Mouse (Mus musculus) regulatory T cell (primary cell): ENCODE results near the gene A2ml1.

ENCODE experiments used
- in situ Hi-C: fragments of 300-600 bp; cut with MboI, MseI; formaldehyde crosslinking; loops from one replicate; pipeline ENCODE4 v1.15.1; 2025; ENCODE audit warnings: high pct_unique_total_duplicates

A2ml1 gene

GRCm38 (mm10) chr6:128554049-128554448 is 27.4 kb downstream of the A2ml1 start:
- in situ Hi-C loops = no loop called here

- in situ Hi-C loops = no loop called here
These were observed 31.6 kb downstream of the A2ml1 start for GRCm38 (mm10) chr6:128549463-128550452.

GRCm38 (mm10) chr6:128548532-128548931 is 32.9 kb downstream of the A2ml1 start:
- in situ Hi-C loops = no loop called here

- in situ Hi-C loops = no loop called here
These were observed 36.0 kb downstream of the A2ml1 start for GRCm38 (mm10) chr6:128545402-128545801.

DNA sequence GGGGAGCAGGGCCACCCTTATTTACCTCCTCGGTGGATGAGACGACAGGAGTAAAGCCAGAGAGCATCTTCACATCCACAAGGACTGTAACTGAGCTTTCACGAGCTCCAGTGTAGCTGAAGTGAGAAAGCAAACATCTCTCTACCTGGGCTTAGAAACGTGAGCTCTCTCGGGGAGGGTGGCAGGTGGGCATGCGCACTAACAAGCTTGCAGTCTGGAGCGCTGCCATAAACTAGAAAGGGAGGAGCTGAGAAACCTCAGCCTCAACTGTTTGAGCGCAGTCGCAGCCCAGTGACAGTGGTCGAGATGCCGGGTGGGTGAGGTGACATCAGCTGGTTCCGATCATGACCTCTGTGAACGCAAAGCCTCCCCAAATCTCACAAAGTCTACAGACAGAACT is 38.2 kb downstream of the A2ml1 start:
- in situ Hi-C loops = no loop called here

- in situ Hi-C loops = no loop called here
These were observed 46.2 kb downstream of the A2ml1 start for GRCm38 (mm10) chr6:128535250-128535649.

- in situ Hi-C loops = no loop called here
These were observed 48.1 kb downstream of the A2ml1 start for GRCm38 (mm10) chr6:128533296-128533695.

DNA sequence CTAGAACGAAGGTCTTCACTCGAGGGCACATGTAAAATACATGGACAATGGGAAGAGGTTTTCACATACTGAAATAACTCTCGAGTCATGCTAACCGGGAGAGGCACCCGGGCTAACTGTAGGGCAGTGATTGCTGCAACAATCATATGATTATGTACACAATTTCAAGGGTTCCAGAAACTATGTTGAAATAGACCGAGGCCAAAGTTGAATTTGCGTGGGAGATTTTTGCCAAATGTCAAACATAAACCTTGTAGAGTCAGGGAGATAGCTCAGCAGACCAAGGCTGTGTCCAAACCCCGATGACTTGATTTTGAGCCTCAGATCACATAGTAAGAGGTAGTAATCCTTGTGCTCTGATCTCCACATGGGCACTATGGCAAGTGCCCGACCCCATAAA is 48.7 kb downstream of the A2ml1 start:
- in situ Hi-C loops = no loop called here

GRCm38 (mm10) chr6:128528491-128528890 is 52.9 kb downstream of the A2ml1 start:
- in situ Hi-C loops = no loop called here

DNA sequence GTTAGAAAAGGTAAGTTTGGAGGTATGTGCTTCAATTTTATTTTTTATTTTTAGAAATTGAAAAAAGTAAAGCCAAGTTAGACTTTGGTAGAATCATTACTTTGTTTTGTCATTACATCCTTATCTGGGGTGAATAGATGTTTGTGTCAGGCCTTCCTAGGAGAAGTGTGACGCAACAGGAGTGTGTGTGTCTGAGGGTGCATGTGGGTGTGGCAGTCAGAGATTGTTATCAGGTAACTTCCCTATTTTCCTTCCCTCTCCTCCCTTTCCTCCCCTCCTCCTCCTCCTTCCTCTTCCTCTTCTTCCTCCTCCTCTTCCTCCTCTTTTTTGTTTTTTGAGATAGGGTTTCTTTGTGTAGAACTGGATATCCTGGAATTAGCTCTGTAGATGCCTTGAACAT is 54.3 kb downstream of the A2ml1 start:
- in situ Hi-C loops = no loop called here

DNA sequence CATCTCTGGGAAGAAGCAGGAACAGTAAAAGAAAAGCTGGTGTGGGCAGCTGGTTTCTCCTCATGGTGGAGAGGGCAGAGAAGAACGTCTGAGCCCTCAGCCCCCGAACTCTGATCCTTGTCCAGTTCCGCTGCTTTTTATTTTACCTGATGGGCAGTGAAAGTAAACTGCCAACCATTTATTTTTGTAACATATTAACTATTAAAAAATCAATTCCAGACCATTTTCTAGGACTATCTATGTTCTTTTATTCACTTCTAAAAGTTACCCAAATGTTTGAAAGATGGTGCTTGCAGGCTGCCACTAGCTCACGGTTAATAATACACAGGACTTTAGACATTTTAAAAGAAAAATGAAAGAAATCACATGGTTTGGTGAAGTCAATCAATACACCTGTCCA is 54.8 kb downstream of the A2ml1 start, which contains the start of gene Pzp:
Pzp (minus strand) TSS at position 120 of the 400 bp plus-strand sequence.
- in situ Hi-C loops = no loop called here

- in situ Hi-C loops = no loop called here
These were observed 55.6 kb downstream of the A2ml1 start for GRCm38 (mm10) chr6:128525801-128526200.

DNA sequence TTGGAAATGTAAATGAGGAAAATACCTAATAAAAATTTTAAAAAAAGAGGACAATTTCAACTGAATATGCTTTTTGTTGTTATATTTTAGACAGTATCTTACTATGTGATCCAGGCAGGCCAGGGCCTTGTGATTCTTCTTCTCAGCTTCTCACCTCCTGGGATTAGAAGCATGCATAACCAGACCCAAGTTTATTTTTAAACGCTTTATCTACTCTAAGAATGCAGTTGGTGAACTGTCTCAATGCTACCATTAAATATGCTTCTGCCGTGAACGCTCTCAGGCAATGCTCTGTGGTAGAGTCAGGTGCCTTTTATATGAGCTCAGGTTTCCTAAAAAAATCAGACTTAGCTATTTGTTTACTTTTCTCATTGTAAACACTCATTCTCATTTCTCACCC is 58.0 kb downstream of the A2ml1 start:
- in situ Hi-C loops = no loop called here

DNA sequence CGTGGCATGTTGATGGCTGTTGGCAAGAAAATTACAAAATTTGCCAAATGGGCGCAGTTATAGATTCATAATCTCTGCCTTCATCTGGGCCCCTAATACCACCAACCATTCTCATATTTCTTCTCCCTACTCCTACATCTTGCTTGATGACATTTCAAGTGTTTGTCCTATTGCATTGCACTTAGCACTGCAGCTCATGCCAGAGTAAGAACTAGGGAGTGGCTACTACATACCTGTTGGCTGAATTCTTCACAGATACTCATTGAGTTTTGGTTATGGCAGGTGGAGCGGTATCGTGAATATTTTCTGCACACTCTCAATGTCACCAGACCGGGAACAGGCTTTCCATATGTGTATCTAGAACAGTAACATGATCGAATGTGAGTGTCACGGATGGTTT is 62.2 kb downstream of the A2ml1 start:
- in situ Hi-C loops = no loop called here

DNA sequence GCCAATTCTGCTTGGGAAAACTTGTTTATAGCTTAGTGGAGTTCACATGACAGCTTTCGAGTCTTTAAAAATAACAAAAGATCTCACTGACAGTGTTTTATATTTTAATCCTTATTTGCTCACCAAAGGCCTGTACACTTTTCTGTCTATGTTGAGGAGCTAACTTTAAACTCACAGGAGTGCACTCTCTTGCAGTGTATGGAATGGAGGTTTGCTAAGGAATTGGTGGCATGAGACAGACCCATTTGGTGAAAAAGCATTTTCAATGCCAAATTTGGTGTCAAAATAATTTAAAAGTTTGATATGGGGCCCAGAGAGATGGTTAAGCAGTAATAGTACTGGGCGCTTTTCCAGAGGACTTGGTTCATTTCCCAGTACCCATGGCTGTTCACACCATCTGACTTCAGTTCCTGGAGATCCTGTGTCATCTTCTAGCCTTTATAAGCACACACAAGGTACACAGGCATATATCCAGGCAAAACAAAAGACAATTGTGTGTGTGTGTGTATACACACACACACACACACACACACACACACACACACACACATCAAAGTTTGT is 75.7 kb downstream of the A2ml1 start:
- in situ Hi-C loops = no loop called here

DNA sequence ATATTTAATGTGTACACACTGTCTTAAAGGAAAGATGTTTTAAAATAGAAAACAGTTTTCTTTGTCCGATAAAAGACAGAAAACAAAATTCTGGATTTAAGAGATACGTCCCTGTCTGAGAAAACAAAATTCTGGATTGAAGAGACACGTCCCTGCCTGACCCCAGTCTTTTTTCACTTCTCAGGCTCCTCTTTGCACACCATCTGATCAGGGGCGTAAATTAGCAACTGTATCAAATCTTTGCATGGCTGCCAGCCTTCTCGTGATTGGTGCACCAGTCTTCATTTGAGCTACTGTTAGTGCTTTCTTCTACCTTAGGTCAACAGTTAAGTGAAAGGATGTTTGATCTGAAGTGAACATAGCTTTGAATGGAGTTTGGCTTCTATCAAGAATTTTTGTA is 76.7 kb downstream of the A2ml1 start:
- in situ Hi-C loops = no loop called here

DNA sequence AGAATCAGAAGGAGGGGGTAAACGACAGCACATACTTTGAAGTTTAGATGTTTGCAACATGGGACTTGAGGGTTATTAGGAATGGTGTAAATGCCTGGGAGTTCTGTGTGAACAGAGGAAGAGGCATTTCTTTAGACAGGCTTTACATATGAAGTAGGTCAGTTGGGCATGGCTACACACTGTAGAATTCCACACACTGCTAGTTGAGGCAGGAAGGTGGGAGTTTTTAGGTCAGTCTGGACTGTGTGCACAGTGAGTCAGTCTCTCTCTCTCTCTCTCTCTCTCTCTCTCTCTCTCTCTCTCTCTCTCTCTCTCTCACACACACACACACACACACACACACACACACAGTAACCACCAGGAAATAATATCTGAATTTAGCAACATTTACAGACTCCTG is 86.1 kb downstream of the A2ml1 start:
- in situ Hi-C loops = no loop called here

GRCm38 (mm10) chr6:128494646-128495331 is 86.6 kb downstream of the A2ml1 start:
- in situ Hi-C loops = no loop called here

- in situ Hi-C loops = no loop called here
These were observed 89.5 kb downstream of the A2ml1 start for GRCm38 (mm10) chr6:128491916-128492315.

DNA sequence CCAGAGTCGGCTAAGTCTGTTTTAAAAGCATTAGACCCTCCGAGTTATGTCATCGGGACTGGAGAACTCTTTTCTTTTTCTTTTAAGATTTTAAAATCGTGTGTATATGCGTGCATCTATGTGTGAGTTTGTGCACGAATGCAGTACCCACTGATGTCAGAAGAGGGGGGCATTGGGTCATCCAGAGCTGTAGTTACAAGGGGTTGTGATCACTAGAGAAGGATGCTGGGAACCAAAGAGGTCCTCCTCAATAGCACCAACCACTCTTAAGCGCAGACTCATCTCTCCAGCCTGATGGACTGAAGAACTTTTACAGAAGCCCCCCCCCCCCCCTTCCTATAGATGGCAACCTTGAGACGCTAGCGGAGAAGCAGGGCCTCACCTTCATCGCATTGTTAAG is 91.3 kb downstream of the A2ml1 start:
- in situ Hi-C loops = no loop called here
